Mouse (Mus musculus): ENCODE results near the gene Ankrd44.
"Not testable (repeated sequence)": the region's sequence is repeated elsewhere in the genome, so short reads cannot be mapped to it uniquely, and the experiment has no call there.

Gene Ankrd44

GRCm38 (mm10) chr1:54925971-54926771, at the start of gene Ankrd44:
Gene Ankrd44, minus strand, starts transcription at chr1:54926387.
- peak; percentile 52 to 77 for DNase-seq (ENCODE audit: low spot score in 2 of 2)

GRCm38 (mm10) chr1:54971687-54972404, 45.7 kb upstream of the Ankrd44 start:
- no peak for DNase-seq (ENCODE audit: low spot score in 2 of 2)

GRCm38 (mm10) chr1:54966858-54967257, 40.7 kb upstream of the Ankrd44 start:
- no peak for DNase-seq (ENCODE audit: low spot score in 2 of 2)

GRCm38 (mm10) chr1:54965159-54965995, 39.2 kb upstream of the Ankrd44 start:
- DNase-seq (ENCODE audit: low spot score in 2 of 2): no peak

GRCm38 (mm10) chr1:54961724-54962123, 35.5 kb upstream of the Ankrd44 start:
- DNase-seq (ENCODE audit: low spot score in 2 of 2): no peak

- DNase-seq (ENCODE audit: low spot score in 2 of 2): no peak
These were observed 34.5 kb upstream of the Ankrd44 start for GRCm38 (mm10) chr1:54960613-54961165.

- DNase-seq (ENCODE audit: low spot score in 2 of 2): no peak
These were observed 32.3 kb upstream of the Ankrd44 start for GRCm38 (mm10) chr1:54958525-54958924.

- not testable (repeated sequence) for DNase-seq (ENCODE audit: low spot score in 2 of 2)
These were observed 30.8 kb upstream of the Ankrd44 start for GRCm38 (mm10) chr1:54956995-54957394.

- no peak for DNase-seq (ENCODE audit: low spot score in 2 of 2)
These were observed 28.7 kb upstream of the Ankrd44 start for GRCm38 (mm10) chr1:54954856-54955255.

GRCm38 (mm10) chr1:54944648-54945047, 18.5 kb upstream of the Ankrd44 start:
- no peak for DNase-seq (ENCODE audit: low spot score in 2 of 2)

- no peak for DNase-seq (ENCODE audit: low spot score in 2 of 2)
These were observed 9.3 kb upstream of the Ankrd44 start for GRCm38 (mm10) chr1:54935466-54935865.

GRCm38 (mm10) chr1:54934911-54935310, 8.7 kb upstream of the Ankrd44 start:
- DNase-seq (ENCODE audit: low spot score in 2 of 2): no peak

GRCm38 (mm10) chr1:54933646-54934045, 7.5 kb upstream of the Ankrd44 start:
- DNase-seq (ENCODE audit: low spot score in 2 of 2): no peak

- DNase-seq (ENCODE audit: low spot score in 2 of 2): no peak
These were observed 6.4 kb upstream of the Ankrd44 start for GRCm38 (mm10) chr1:54932456-54933115.

GRCm38 (mm10) chr1:54931231-54931630, 5.0 kb upstream of the Ankrd44 start:
- no peak for DNase-seq (ENCODE audit: low spot score in 2 of 2)

GRCm38 (mm10) chr1:54930670-54931200, 4.5 kb upstream of the Ankrd44 start:
- no peak for DNase-seq (ENCODE audit: low spot score in 2 of 2)

- DNase-seq (ENCODE audit: low spot score in 2 of 2): no peak
These were observed 694 bp downstream of the Ankrd44 start for GRCm38 (mm10) chr1:54925451-54925934.

GRCm38 (mm10) chr1:54924760-54925159, 1.4 kb downstream of the Ankrd44 start:
- DNase-seq (ENCODE audit: low spot score in 2 of 2): no peak

GRCm38 (mm10) chr1:54924309-54924685, 1.9 kb downstream of the Ankrd44 start:
- no peak for DNase-seq (ENCODE audit: low spot score in 2 of 2)

- DNase-seq (ENCODE audit: low spot score in 2 of 2): no peak
These were observed 2.5 kb downstream of the Ankrd44 start for GRCm38 (mm10) chr1:54923366-54924308.

Data from cerebellum, postnatal 4 days (tissue).